In the genomic region with DNA sequence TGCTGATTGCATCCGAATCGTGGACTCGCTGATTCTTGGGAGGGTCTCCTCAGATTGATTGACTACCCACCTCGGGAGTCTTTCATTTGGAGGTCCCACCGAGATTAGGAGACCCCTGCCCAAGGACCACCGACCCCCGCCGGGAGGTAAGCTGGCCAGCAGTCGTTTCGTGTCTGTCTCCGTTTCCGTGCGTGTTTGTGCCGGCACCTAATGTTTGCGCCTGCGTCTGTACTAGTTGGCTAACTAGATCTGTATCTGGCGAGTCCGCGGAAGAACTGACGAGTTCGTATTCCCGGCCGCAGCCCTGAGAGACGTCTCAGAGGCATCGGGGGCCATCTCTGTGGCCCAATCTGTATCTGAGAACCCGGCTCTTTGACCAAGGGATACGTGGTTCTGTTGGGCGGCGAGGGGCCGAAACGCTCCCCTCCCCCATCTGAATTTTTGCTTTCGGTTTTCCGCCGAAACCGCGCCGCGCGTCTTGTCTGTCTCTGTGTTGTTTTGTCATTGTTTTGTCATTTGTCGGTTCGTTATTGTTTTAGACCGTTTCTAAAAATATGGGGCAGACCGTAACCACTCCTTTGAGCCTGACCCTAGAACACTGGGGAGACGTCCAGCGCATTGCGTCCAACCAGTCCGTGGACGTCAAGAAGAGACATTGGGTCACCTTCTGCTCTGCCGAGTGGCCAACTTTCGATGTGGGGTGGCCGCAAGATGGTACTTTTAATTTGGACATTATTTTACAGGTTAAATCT, we compare ENCODE assay signal across 8 mouse cellular contexts.
DNase-seq lines count a peak whose midpoint lies in the region; ATAC-seq lines count a peak whose summit lies in the region.
"Not testable (repeated sequence)": the region's sequence is repeated elsewhere in the genome, so short reads cannot be mapped to it uniquely, and the experiment has no call there.

No protein-coding gene starts in this region.

- H3K36me3 ChIP-seq in embryonic facial prominence, embryonic 14.5 days (ENCODE audit: control insufficient read depth, insufficient read depth, low read length); heart, embryonic 12.5 days; intestine, embryonic 15.5 days; limb, embryonic 11.5 days (ENCODE audit: control insufficient read depth, insufficient read depth, low read length); lung, embryonic 16.5 days (ENCODE audit: control insufficient read depth, insufficient read depth, low read length); neural tube, embryonic 13.5 days: not testable (repeated sequence)

- DNase-seq in embryonic facial prominence, embryonic 14.5 days (ENCODE audit: low spot score), result not testable (repeated sequence)
- peak; percentile 26 for DNase-seq in limb, embryonic 11.5 days (ENCODE audit: low spot score)
- DNase-seq in thymus, postnatal 25 days, result peak; percentile 33

- H3K9me3 ChIP-seq in embryonic facial prominence, embryonic 14.5 days (ENCODE audit: control insufficient read depth, low read length), result peaks cover 15% of the 10 kb centered on the region
- H3K9me3 ChIP-seq in heart, embryonic 12.5 days (replicated peaks), result peaks cover 27% of the 10 kb centered on the region
- not testable (repeated sequence) for H3K9me3 ChIP-seq in intestine, embryonic 15.5 days; limb, embryonic 11.5 days (ENCODE audit: control insufficient read depth, low read length)
- peaks cover 13% of the 10 kb centered on the region for H3K9me3 ChIP-seq in lung, embryonic 16.5 days (ENCODE audit: control insufficient read depth, low read length)
- peaks cover 21% of the 10 kb centered on the region for H3K9me3 ChIP-seq in neural tube, embryonic 13.5 days

- not testable (repeated sequence) for H3K27me3 ChIP-seq in embryonic facial prominence, embryonic 14.5 days (replicated peaks; ENCODE audit: control insufficient read depth, insufficient read depth, low read length); heart, embryonic 12.5 days (replicated peaks); intestine, embryonic 15.5 days (replicated peaks); limb, embryonic 11.5 days (ENCODE audit: control insufficient read depth, insufficient read depth, low read length); lung, embryonic 16.5 days (ENCODE audit: control insufficient read depth, insufficient read depth, low read depth, low read length); neural tube, embryonic 13.5 days

- H3K4me1 ChIP-seq in brown adipose tissue, adult 24 weeks (ENCODE audit: control insufficient read depth, insufficient read depth, insufficient read length, low read length); embryonic facial prominence, embryonic 14.5 days (ENCODE audit: control insufficient read depth, insufficient read depth, low read length); heart, embryonic 12.5 days (replicated peaks); intestine, embryonic 15.5 days (replicated peaks); limb, embryonic 11.5 days (ENCODE audit: control insufficient read depth, insufficient read depth, low read length); lung, embryonic 16.5 days (replicated peaks; ENCODE audit: control insufficient read depth, insufficient read depth, low read length); neural tube, embryonic 13.5 days (replicated peaks): not testable (repeated sequence)

- not testable (repeated sequence) for H3K9ac ChIP-seq in embryonic facial prominence, embryonic 14.5 days (ENCODE audit: low read depth, low read length); intestine, embryonic 15.5 days; limb, embryonic 11.5 days (ENCODE audit: low read length); lung, embryonic 16.5 days (ENCODE audit: low read length); neural tube, embryonic 13.5 days
- H3K9ac ChIP-seq in heart, embryonic 12.5 days, result 0 out of 2 replicates have a peak overlapping the region, but pooled peaks have one; percentile 3

- H3K27ac ChIP-seq in brown adipose tissue, adult 24 weeks (replicated peaks; ENCODE audit: low read depth, low read length); embryonic facial prominence, embryonic 14.5 days (replicated peaks; ENCODE audit: low read depth, low read length); heart, embryonic 12.5 days (ENCODE audit: poor library complexity, severe bottlenecking); intestine, embryonic 15.5 days; limb, embryonic 11.5 days (replicated peaks; ENCODE audit: low read depth, low read length); lung, embryonic 16.5 days (ENCODE audit: low read length); neural tube, embryonic 13.5 days (replicated peaks): not testable (repeated sequence)

- peak overlapping the region; percentile 32; the same call in 1 of the 2 replicates for H3K4me2 ChIP-seq in embryonic facial prominence, embryonic 14.5 days (ENCODE audit: low read depth, low read length)
- peak overlapping the region; percentile 45 for H3K4me2 ChIP-seq in heart, embryonic 12.5 days
- peak overlapping the region; percentile 41 for H3K4me2 ChIP-seq in intestine, embryonic 15.5 days (replicated peaks)
- peak overlapping the region; percentile 20; the same call in 1 of the 2 replicates for H3K4me2 ChIP-seq in limb, embryonic 11.5 days (ENCODE audit: low read depth, severe bottlenecking)
- H3K4me2 ChIP-seq in lung, embryonic 16.5 days (ENCODE audit: low read depth, low read length), result 0 out of 2 replicates have a peak overlapping the region, but pooled peaks have one; percentile 4
- H3K4me2 ChIP-seq in neural tube, embryonic 13.5 days, result peak overlapping the region; percentile 40

- not testable (repeated sequence) for ATAC-seq in embryonic facial prominence, embryonic 14.5 days (ENCODE audit: low read depth); heart, embryonic 12.5 days (ENCODE audit: insufficient number of reproducible peaks, low FRiP score); intestine, embryonic 15.5 days; limb, embryonic 11.5 days (ENCODE audit: insufficient number of reproducible peaks, low FRiP score, low TSS enrichment, low read depth); lung, embryonic 16.5 days (ENCODE audit: low read depth); neural tube, embryonic 13.5 days (ENCODE audit: low read depth)

- WGBS in embryonic facial prominence, embryonic 14.5 days, result 72% methylated on average over 49 of the region's 51 CpGs
- WGBS in heart, embryonic 12.5 days, result 58% methylated on average over 51 of the region's 51 CpGs
- 70% methylated on average over 51 of the region's 51 CpGs for WGBS in intestine, embryonic 15.5 days
- 69% methylated on average over 48 of the region's 51 CpGs for WGBS in limb, embryonic 11.5 days
- WGBS in lung, embryonic 16.5 days, result 67% methylated on average over 51 of the region's 51 CpGs
- WGBS in neural tube, embryonic 13.5 days, result 66% methylated on average over 51 of the region's 51 CpGs

- H3K4me3 ChIP-seq in brown adipose tissue, adult 24 weeks (ENCODE audit: insufficient read depth, low read depth, low read length), result peak overlapping the region; percentile 18; the same call in 1 of the 2 replicates
- H3K4me3 ChIP-seq in embryonic facial prominence, embryonic 14.5 days (ENCODE audit: low read depth, low read length), result peak overlapping the region; percentile 16; the same call in 1 of the 2 replicates
- H3K4me3 ChIP-seq in heart, embryonic 12.5 days, result peak overlapping the region; percentile 42
- peak overlapping the region; percentile 37 for H3K4me3 ChIP-seq in intestine, embryonic 15.5 days (replicated peaks)
- peak overlapping the region; percentile 25 for H3K4me3 ChIP-seq in limb, embryonic 11.5 days (ENCODE audit: low read depth, low read length)
- H3K4me3 ChIP-seq in lung, embryonic 16.5 days (ENCODE audit: low read length), result peak overlapping the region; percentile 39
- H3K4me3 ChIP-seq in neural tube, embryonic 13.5 days, result peak overlapping the region; percentile 37
